Mouse (Mus musculus) lung, postnatal 0 days (tissue): ENCODE data around the gene Cmtm3.

Experiments used
- CTCF ChIP-seq: IDR thresholded peaks from 2 replicates; pipeline ENCODE4 v1.5.1; 2016; ENCODE audit warnings: antibody characterized with exemption, mild to moderate bottlenecking
- EP300 ChIP-seq: IDR thresholded peaks from 2 replicates; pipeline ENCODE4 v1.6.1; 2016; ENCODE audit warnings: antibody characterized with exemption, mild to moderate bottlenecking, control low read depth

DNA sequence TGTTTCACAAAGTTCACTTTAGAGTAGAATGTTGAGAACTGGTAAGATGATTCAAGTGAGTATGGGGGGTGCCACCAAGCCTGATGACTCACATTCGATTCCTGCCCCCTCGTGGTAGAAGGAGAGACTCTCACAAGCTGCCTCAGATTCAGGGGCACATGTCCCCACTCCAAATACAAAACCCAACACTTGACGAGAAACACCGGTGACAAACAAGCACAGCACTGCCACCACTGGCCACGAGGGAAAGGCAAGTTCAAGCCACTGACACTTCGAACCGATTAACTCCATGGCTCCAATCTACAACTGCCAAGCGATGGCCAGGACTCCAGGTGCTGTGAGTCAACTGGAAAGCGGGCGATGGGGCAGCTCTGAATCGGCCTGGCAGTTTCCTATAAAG, 34.6 kb downstream of the Cmtm3 start:
- no peak for TF ChIP-seq EP300
- peak; percentile 55 for TF ChIP-seq CTCF
